Mouse (Mus musculus) testis, adult 2 months (tissue): Measurements from ENCODE around the gene Gm20388.

Experiments
- CTCF ChIP-seq: fragments of 200-500 bp; IDR thresholded peaks from 2 replicates; pipeline ENCODE4 v1.5.1; 2012; ENCODE audit warnings: low read depth, mild to moderate bottlenecking, inconsistent platforms, low read length, moderate library complexity; ENCODE audit not compliant: control insufficient read depth, insufficient read depth, insufficient replicate concordance
- POLR2A ChIP-seq: fragments of 200-500 bp; IDR thresholded peaks from 2 replicates; pipeline ENCODE4 v1.6.1; 2012; ENCODE audit warnings: low read depth, mild to moderate bottlenecking, inconsistent platforms, low read length, moderate library complexity; ENCODE audit not compliant: control insufficient read depth

GRCm38 (mm10) chr8:120619235-120620180 lies 708.9 kb downstream of the Gm20388 start:
- TF ChIP-seq POLR2A (no peak), CTCF (no peak)
